Mouse (Mus musculus): ENCODE data around the gene Fubp1. TPM values are rescaled to one million over a fixed set of nuclear protein-coding genes. Genes with fewer than 3 reads are reported as not detected.

The Fubp1 gene
- total and polyA plus RNA-seq, 3 experiments: 214 to 333 (median 224) TPM

GRCm38 (mm10) chr3:152171236-152171635 lies 39.0 kb upstream of the Fubp1 start:
- H3K27ac ChIP-seq (ENCODE audit: insufficient read depth, low read depth): no peak overlapping the region
- H3K4me3 ChIP-seq (replicated peaks in 1 of 3; ENCODE audit: low read depth in 2 of 3, low read length in 2 of 3, poor library complexity in 1 of 3): no peak overlapping the region
- no peak for TF ChIP-seq POLR2AphosphoS2 (IDR thresholded peaks at IDR 0.05; ENCODE audit: low read depth, low read length)
- no peak for TF ChIP-seq TBP (conservative IDR thresholded peaks at IDR 0.05; ENCODE audit: low read depth, low read length)
- no peak for TF ChIP-seq E2F4 (IDR thresholded peaks at IDR 0.05; ENCODE audit: insufficient replicate concordance, low read depth, low read length)
- no peak for TF ChIP-seq IRF4 (IDR thresholded peaks at IDR 0.05; ENCODE audit: low read depth, low read length)
- no peak for TF ChIP-seq KAT2A (IDR thresholded peaks at IDR 0.05; ENCODE audit: insufficient replicate concordance, low read length)
- TF ChIP-seq JUND (conservative IDR thresholded peaks at IDR 0.05; ENCODE audit: low read depth, low read length): no peak
- no peak for TF ChIP-seq NELFE (IDR thresholded peaks at IDR 0.05; ENCODE audit: low read depth, low read length)
- TF ChIP-seq HCFC1 (IDR thresholded peaks at IDR 0.05; ENCODE audit: low read depth, low read length): no peak
- TF ChIP-seq RAD21 (IDR thresholded peaks at IDR 0.05; ENCODE audit: low read depth, low read length): no peak
- TF ChIP-seq EP300 (IDR thresholded peaks at IDR 0.05; ENCODE audit: low read length): no peak
- TF ChIP-seq ZKSCAN1 (IDR thresholded peaks at IDR 0.05; ENCODE audit: borderline replicate concordance, low read depth, low read length): no peak
- no peak for TF ChIP-seq MXI1 (IDR thresholded peaks at IDR 0.05; ENCODE audit: low read depth, low read length)
- no peak for TF ChIP-seq PAX5 (IDR thresholded peaks at IDR 0.05; ENCODE audit: low read length)
- TF ChIP-seq CHD1 (IDR thresholded peaks at IDR 0.05; ENCODE audit: low read depth, low read length): no peak
- TF ChIP-seq RCOR1 (conservative IDR thresholded peaks at IDR 0.05; ENCODE audit: low read depth, low read length): no peak
- no peak for TF ChIP-seq GABPA (IDR thresholded peaks at IDR 0.05; ENCODE audit: insufficient replicate concordance, low read depth, low read length)
- H3K36me3 ChIP-seq (replicated peaks in 1 of 2; ENCODE audit: control insufficient read depth in 1 of 2, insufficient read depth in 1 of 2, low read length in 1 of 2): no peaks in the 10 kb centered on the region
- no peak for DNase-seq (ENCODE audit: extremely low read depth)
- no peaks in the 10 kb centered on the region; a peak in 1 of 4 replicates for H3K4me1 ChIP-seq (ENCODE audit: control insufficient read depth in 1 of 2, insufficient read depth in 2 of 2)
- no peaks in the 10 kb centered on the region for H3K79me2 ChIP-seq (replicated peaks; ENCODE audit: control insufficient read depth, extremely low read depth, insufficient read depth, poor library complexity, severe bottlenecking)
- H3K9ac ChIP-seq (ENCODE audit: insufficient read depth, low read depth): no peak overlapping the region
- in situ Hi-C loops (cut with MboI; ENCODE audit: low pct_ligation_motif_present, low pct_unique_long_range_greater_than_20kb, low sequenced_read_pairs) (no loop called here), dilution Hi-C loops (cut with MboI; ENCODE audit: extremely low pct_ligation_motif_present, extremely low pct_unique_long_range_greater_than_20kb, low sequenced_read_pairs) (no loop called here)
- H3K27me3 ChIP-seq (replicated peaks): no peaks in the 10 kb centered on the region
- no peak overlapping the region for H3K4me2 ChIP-seq (ENCODE audit: insufficient read depth, low read depth, poor library complexity, severe bottlenecking)
- H3K9me3 ChIP-seq (replicated peaks; ENCODE audit: low read length): peaks cover 2% of the 10 kb centered on the region

GRCm38 (mm10) chr3:152171862-152172261 lies 38.4 kb upstream of the Fubp1 start:
- dilution Hi-C loops (cut with MboI; ENCODE audit: extremely low pct_ligation_motif_present, extremely low pct_unique_long_range_greater_than_20kb, low sequenced_read_pairs): no loop called here
- Histone ChIP-seq H3K79me2 (replicated peaks; ENCODE audit: control insufficient read depth, extremely low read depth, insufficient read depth, poor library complexity, severe bottlenecking) (no peaks in the 10 kb centered on the region), H3K4me3 (replicated peaks in 1 of 3; ENCODE audit: low read depth in 2 of 3, low read length in 2 of 3, poor library complexity in 1 of 3) (no peak overlapping the region), H3K36me3 (replicated peaks in 1 of 2; ENCODE audit: control insufficient read depth in 1 of 2, insufficient read depth in 1 of 2, low read length in 1 of 2) (no peaks in the 10 kb centered on the region), H3K27ac (ENCODE audit: insufficient read depth, low read depth) (no peak overlapping the region), H3K27me3 (replicated peaks) (no peaks in the 10 kb centered on the region), H3K4me1 (ENCODE audit: control insufficient read depth in 1 of 2, insufficient read depth in 2 of 2) (no peaks in the 10 kb centered on the region; a peak in 1 of 4 replicates), H3K9ac (ENCODE audit: insufficient read depth, low read depth) (no peak overlapping the region), H3K9me3 (replicated peaks; ENCODE audit: low read length) (peaks cover 2% of the 10 kb centered on the region), H3K4me2 (ENCODE audit: insufficient read depth, low read depth, poor library complexity, severe bottlenecking) (no peak overlapping the region)
- no peak for DNase-seq (ENCODE audit: extremely low read depth)
- TF ChIP-seq MAZ (IDR thresholded peaks at IDR 0.05; ENCODE audit: low read depth, low read length) (0 out of 2 replicates have a peak, but pooled peaks have one; percentile 24), USF2 (conservative IDR thresholded peaks at IDR 0.05; ENCODE audit: low read depth, low read length) (no peak)
- in situ Hi-C loops (cut with MboI; ENCODE audit: low pct_ligation_motif_present, low pct_unique_long_range_greater_than_20kb, low sequenced_read_pairs): no loop called here

All from CH12.LX (cell line).